Mouse (Mus musculus): ENCODE measurements around the gene Bsn. TPM values are rescaled to one million over a fixed set of nuclear protein-coding genes. Genes with fewer than 3 reads are reported as not detected.

The Bsn gene
- polyA plus RNA-seq, 1 experiment from 2014 or later: 0.09 TPM

DNA sequence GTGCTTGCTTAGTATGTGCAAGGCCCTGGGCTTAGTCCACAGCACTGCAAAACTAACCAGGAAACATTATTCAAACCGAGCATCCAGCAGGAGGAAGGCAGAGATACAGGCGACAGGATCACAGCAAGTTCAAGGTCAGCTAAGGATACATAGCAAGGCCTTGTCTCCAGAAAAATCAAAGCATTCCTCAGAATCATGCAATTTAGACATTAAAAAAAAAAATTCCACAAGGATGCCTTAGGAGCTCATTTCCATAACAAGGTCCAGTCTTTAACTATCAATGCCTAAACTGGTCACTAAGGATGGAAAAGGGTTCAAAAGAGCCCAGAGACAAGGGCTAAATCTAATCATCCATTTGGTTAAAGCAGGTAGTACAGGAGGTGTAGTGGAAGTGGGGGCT lies 35.0 kb upstream of the Bsn start:
- H3K4me2 ChIP-seq (ENCODE audit: low read length): no peak overlapping the region
- no peak overlapping the region for H3K9ac ChIP-seq (ENCODE audit: low read length)
- peaks cover 8% of the 10 kb centered on the region; the same call in 1 of the 2 replicates for H3K36me3 ChIP-seq (ENCODE audit: control insufficient read depth, insufficient read depth, low read length)
- ATAC-seq (ENCODE audit: insufficient number of reproducible peaks, insufficient read depth, low FRiP score, low read depth): no peak
- no peak overlapping the region for H3K4me3 ChIP-seq (ENCODE audit: control insufficient read depth in 1 of 2, insufficient read depth in 1 of 2, low read depth in 1 of 2, low read length in 2 of 2)
- H3K27me3 ChIP-seq (ENCODE audit: control insufficient read depth, insufficient read depth, low read length): no peaks in the 10 kb centered on the region
- peaks cover 5 to 33% of the 10 kb centered on the region in 2 experiments for H3K4me1 ChIP-seq (ENCODE audit: control insufficient read depth in 2 of 2, insufficient read depth in 2 of 2, low read length in 2 of 2)
- no peak overlapping the region for H3K27ac ChIP-seq (replicated peaks in 1 of 2; ENCODE audit: control insufficient read depth in 1 of 2, insufficient read depth in 1 of 2, low read depth in 2 of 2, low read length in 2 of 2)
- 69% methylated on average over 2 of the region's 2 CpGs for WGBS
- no peaks in the 10 kb centered on the region for H3K9me3 ChIP-seq (ENCODE audit: control insufficient read depth, low read length)

GRCm38 (mm10) chr9:108223633-108224032 lies 33.4 kb upstream of the Bsn start:
- 97% methylated on average over 1 of the region's 1 CpGs for WGBS
- H3K4me3 ChIP-seq (ENCODE audit: control insufficient read depth in 1 of 2, insufficient read depth in 1 of 2, low read depth in 1 of 2, low read length in 2 of 2): no peak overlapping the region
- no peak overlapping the region for H3K27ac ChIP-seq (replicated peaks in 1 of 2; ENCODE audit: control insufficient read depth in 1 of 2, insufficient read depth in 1 of 2, low read depth in 2 of 2, low read length in 2 of 2)
- no peak overlapping the region for H3K9ac ChIP-seq (ENCODE audit: low read length)
- no peaks in the 10 kb centered on the region for H3K27me3 ChIP-seq (ENCODE audit: control insufficient read depth, insufficient read depth, low read length)
- H3K36me3 ChIP-seq (ENCODE audit: control insufficient read depth, insufficient read depth, low read length): peaks cover 8% of the 10 kb centered on the region; the same call in 1 of the 2 replicates
- H3K4me1 ChIP-seq (ENCODE audit: control insufficient read depth in 2 of 2, insufficient read depth in 2 of 2, low read length in 2 of 2): peaks cover 7 to 39% of the 10 kb centered on the region in 2 experiments
- no peak overlapping the region for H3K4me2 ChIP-seq (ENCODE audit: low read length)
- ATAC-seq (ENCODE audit: insufficient number of reproducible peaks, insufficient read depth, low FRiP score, low read depth): no peak
- no peaks in the 10 kb centered on the region for H3K9me3 ChIP-seq (ENCODE audit: control insufficient read depth, low read length)

DNA sequence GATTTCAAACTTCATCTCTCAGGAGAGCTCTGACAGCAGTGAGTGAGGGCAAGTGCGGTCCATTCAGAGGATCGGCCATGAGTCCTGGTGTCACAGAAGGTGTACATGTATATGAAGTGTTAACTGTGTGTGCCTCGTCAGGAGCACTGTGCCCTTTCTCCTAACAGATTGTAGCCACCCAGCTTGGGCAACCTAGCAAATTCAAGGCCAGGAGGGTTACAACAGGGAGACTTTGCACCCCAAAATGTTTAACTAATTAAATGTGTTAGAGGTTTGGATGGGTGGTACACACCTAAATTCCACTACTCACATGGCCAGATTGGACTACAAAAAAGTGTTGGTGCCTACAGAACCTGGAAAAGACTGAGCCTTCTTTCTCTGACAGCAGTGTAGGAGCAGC lies 31.4 kb upstream of the Bsn start:
- Histone ChIP-seq H3K4me2 (ENCODE audit: low read length) (no peak overlapping the region), H3K9ac (ENCODE audit: low read length) (no peak overlapping the region), H3K4me1 (ENCODE audit: control insufficient read depth in 2 of 2, insufficient read depth in 2 of 2, low read length in 2 of 2) (peaks cover 4 to 30% of the 10 kb centered on the region in 2 experiments), H3K9me3 (ENCODE audit: control insufficient read depth, low read length) (no peaks in the 10 kb centered on the region), H3K27me3 (ENCODE audit: control insufficient read depth, insufficient read depth, low read length) (no peaks in the 10 kb centered on the region), H3K36me3 (ENCODE audit: control insufficient read depth, insufficient read depth, low read length) (peaks cover 19% of the 10 kb centered on the region), H3K4me3 (ENCODE audit: control insufficient read depth in 1 of 2, insufficient read depth in 1 of 2, low read depth in 1 of 2, low read length in 2 of 2) (no peak overlapping the region), H3K27ac (replicated peaks in 1 of 2; ENCODE audit: control insufficient read depth in 1 of 2, insufficient read depth in 1 of 2, low read depth in 2 of 2, low read length in 2 of 2) (no peak overlapping the region; a peak in 1 of 4 replicates)
- ATAC-seq (ENCODE audit: insufficient number of reproducible peaks, insufficient read depth, low FRiP score, low read depth): no peak
- WGBS: 78% methylated on average over 3 of the region's 3 CpGs

GRCm38 (mm10) chr9:108220380-108220774 lies 30.2 kb upstream of the Bsn start:
- peak overlapping the region; percentile 51 for H3K9ac ChIP-seq (ENCODE audit: low read length)
- peak; percentile 68; the same call in 1 of the 2 replicates for ATAC-seq (ENCODE audit: insufficient number of reproducible peaks, insufficient read depth, low FRiP score, low read depth)
- peaks cover 29% of the 10 kb centered on the region for H3K36me3 ChIP-seq (ENCODE audit: control insufficient read depth, insufficient read depth, low read length)
- no peak overlapping the region for H3K4me3 ChIP-seq (ENCODE audit: control insufficient read depth in 1 of 2, insufficient read depth in 1 of 2, low read depth in 1 of 2, low read length in 2 of 2)
- WGBS: 71% methylated on average over 1 of the region's 1 CpGs
- H3K4me2 ChIP-seq (ENCODE audit: low read length): peak overlapping the region; percentile 30; the same call in 1 of the 2 replicates
- H3K9me3 ChIP-seq (ENCODE audit: control insufficient read depth, low read length): no peaks in the 10 kb centered on the region
- peaks cover 4 to 30% of the 10 kb centered on the region in 2 experiments for H3K4me1 ChIP-seq (ENCODE audit: control insufficient read depth in 2 of 2, insufficient read depth in 2 of 2, low read length in 2 of 2)
- no peaks in the 10 kb centered on the region for H3K27me3 ChIP-seq (ENCODE audit: control insufficient read depth, insufficient read depth, low read length)
- H3K27ac ChIP-seq (replicated peaks in 1 of 2; ENCODE audit: control insufficient read depth in 1 of 2, insufficient read depth in 1 of 2, low read depth in 2 of 2, low read length in 2 of 2): peak overlapping the region; percentile 74 to 81; a peak in 2 of 4 replicates

GRCm38 (mm10) chr9:108219766-108220379 lies 29.7 kb upstream of the Bsn start:
- no peak overlapping the region for H3K9ac ChIP-seq (ENCODE audit: low read length)
- H3K27ac ChIP-seq (replicated peaks in 1 of 2; ENCODE audit: control insufficient read depth in 1 of 2, insufficient read depth in 1 of 2, low read depth in 2 of 2, low read length in 2 of 2): peak overlapping the region; percentile 74 to 81
- no peak overlapping the region for H3K4me2 ChIP-seq (ENCODE audit: low read length)
- ATAC-seq (ENCODE audit: insufficient number of reproducible peaks, insufficient read depth, low FRiP score, low read depth): no peak
- no peak overlapping the region for H3K4me3 ChIP-seq (ENCODE audit: control insufficient read depth in 1 of 2, insufficient read depth in 1 of 2, low read depth in 1 of 2, low read length in 2 of 2)
- peaks cover 32% of the 10 kb centered on the region for H3K36me3 ChIP-seq (ENCODE audit: control insufficient read depth, insufficient read depth, low read length)
- H3K9me3 ChIP-seq (ENCODE audit: control insufficient read depth, low read length): no peaks in the 10 kb centered on the region
- WGBS: 83% methylated on average over 12 of the region's 12 CpGs
- peaks cover 4 to 30% of the 10 kb centered on the region in 2 experiments for H3K4me1 ChIP-seq (ENCODE audit: control insufficient read depth in 2 of 2, insufficient read depth in 2 of 2, low read length in 2 of 2)
- H3K27me3 ChIP-seq (ENCODE audit: control insufficient read depth, insufficient read depth, low read length): no peaks in the 10 kb centered on the region

- Histone ChIP-seq H3K4me2 (ENCODE audit: low read length) (no peak overlapping the region), H3K27ac (replicated peaks in 1 of 2; ENCODE audit: control insufficient read depth in 1 of 2, insufficient read depth in 1 of 2, low read depth in 2 of 2, low read length in 2 of 2) (no peak overlapping the region), H3K9me3 (ENCODE audit: control insufficient read depth, low read length) (no peaks in the 10 kb centered on the region), H3K36me3 (ENCODE audit: control insufficient read depth, insufficient read depth, low read length) (peaks cover 32% of the 10 kb centered on the region), H3K9ac (ENCODE audit: low read length) (no peak overlapping the region), H3K27me3 (ENCODE audit: control insufficient read depth, insufficient read depth, low read length) (no peaks in the 10 kb centered on the region), H3K4me1 (ENCODE audit: control insufficient read depth in 2 of 2, insufficient read depth in 2 of 2, low read length in 2 of 2) (peaks cover 9 to 38% of the 10 kb centered on the region in 2 experiments), H3K4me3 (ENCODE audit: control insufficient read depth in 1 of 2, insufficient read depth in 1 of 2, low read depth in 1 of 2, low read length in 2 of 2) (no peak overlapping the region)
- no peak for ATAC-seq (ENCODE audit: insufficient number of reproducible peaks, insufficient read depth, low FRiP score, low read depth)
- WGBS: 87% methylated on average over 11 of the region's 11 CpGs
Measured at GRCm38 (mm10) chr9:108217936-108218543, 27.9 kb upstream of the Bsn start.

DNA sequence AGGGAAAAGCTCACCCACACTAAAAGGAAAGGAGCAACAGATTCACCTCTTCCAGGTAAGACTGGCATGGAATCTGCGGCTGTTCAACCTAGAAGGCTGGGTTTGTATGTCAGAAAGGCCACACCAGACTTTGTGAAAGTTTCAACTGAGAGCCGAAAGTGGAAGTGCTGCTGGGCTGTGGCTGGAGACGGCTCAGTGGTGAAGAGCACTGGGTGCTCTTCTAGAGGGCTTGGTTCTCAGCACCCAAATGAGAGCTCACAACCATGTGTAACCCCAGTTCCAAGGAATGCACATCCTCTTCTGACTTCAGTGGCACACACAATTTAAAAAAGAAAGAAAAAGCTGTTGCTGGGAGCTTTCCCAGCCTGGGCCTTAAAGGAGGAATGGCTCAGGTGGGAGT lies 27.2 kb upstream of the Bsn start:
- Histone ChIP-seq H3K4me1 (ENCODE audit: control insufficient read depth in 2 of 2, insufficient read depth in 2 of 2, low read length in 2 of 2) (peaks cover 12 to 39% of the 10 kb centered on the region in 2 experiments), H3K9ac (ENCODE audit: low read length) (no peak overlapping the region), H3K27me3 (ENCODE audit: control insufficient read depth, insufficient read depth, low read length) (no peaks in the 10 kb centered on the region), H3K27ac (replicated peaks in 1 of 2; ENCODE audit: control insufficient read depth in 1 of 2, insufficient read depth in 1 of 2, low read depth in 2 of 2, low read length in 2 of 2) (no peak overlapping the region), H3K9me3 (ENCODE audit: control insufficient read depth, low read length) (no peaks in the 10 kb centered on the region), H3K4me3 (ENCODE audit: control insufficient read depth in 1 of 2, insufficient read depth in 1 of 2, low read depth in 1 of 2, low read length in 2 of 2) (no peak overlapping the region), H3K36me3 (ENCODE audit: control insufficient read depth, insufficient read depth, low read length) (peaks cover 32% of the 10 kb centered on the region), H3K4me2 (ENCODE audit: low read length) (no peak overlapping the region)
- no peak for ATAC-seq (ENCODE audit: insufficient number of reproducible peaks, insufficient read depth, low FRiP score, low read depth)
- WGBS: 90% methylated on average over 3 of the region's 3 CpGs
